Mouse (Mus musculus): ENCODE data around the gene Cald1.

DNA sequence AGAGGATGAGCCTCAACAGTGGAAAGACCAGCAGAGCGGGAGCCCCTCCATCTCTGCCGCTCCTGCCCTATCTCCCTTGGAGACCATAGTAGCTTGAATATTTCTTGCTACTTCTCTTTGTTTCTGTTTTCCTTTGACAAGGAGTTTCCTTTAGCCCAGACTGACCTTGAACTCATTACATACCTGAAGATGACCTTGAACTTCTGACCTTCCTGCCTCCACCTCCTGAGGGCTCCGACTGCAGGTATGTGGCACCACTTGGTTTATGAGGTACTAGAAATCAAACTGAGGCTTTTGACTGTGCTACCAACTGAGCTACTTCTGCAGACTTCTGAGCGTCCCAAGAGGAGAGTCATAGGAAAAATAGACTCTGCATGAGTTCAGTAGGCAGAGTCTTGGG lies 38.8 kb upstream of the Cald1 start:
- no peak for TF ChIP-seq POLR2A (IDR thresholded peaks at IDR 0.05; ENCODE audit: borderline replicate concordance, insufficient read depth, low read length)
- no peak for TF ChIP-seq CTCF (IDR thresholded peaks at IDR 0.05; ENCODE audit: borderline replicate concordance, insufficient read depth, low read depth, low read length)

Data from cerebellum, adult 2 months (tissue).